Mouse (Mus musculus) cerebellum, adult 9-10 months (tissue): ENCODE measurements at regions not wholly inside any gene's neighbourhood (a gene's known extent, or its start where the extent isn't known, plus 50 kb on each side); places are given as distances from the start of the nearest gene placed in this dataset.

ENCODE experiments used
- DNase-seq: peaks from one replicate; pipeline ENCODE4 v3.0.0; 2022

GRCm38 (mm10) chr10:38516636-38517035, 304.9 kb downstream of the Rfpl4b start:
- no peak for DNase-seq
